Mouse (Mus musculus): ENCODE results near the gene Rtp3.

Rtp3 gene

GRCm38 (mm10) chr9:110946548-110947044 lies 43.8 kb downstream of the Rtp3 start:
- in situ Hi-C loops (cut with MboI, MseI), result no loop called here

- in situ Hi-C loops (cut with MboI, MseI), result no loop called here
Observed at GRCm38 (mm10) chr9:110945926-110946325, 44.5 kb downstream of the Rtp3 start, which contains the start of gene Tdgf1. Gene Tdgf1, minus strand, starts transcription at chr9:110946158.

GRCm38 (mm10) chr9:110945343-110945742 lies 45.0 kb downstream of the Rtp3 start:
- in situ Hi-C loops (cut with MboI, MseI), result no loop called here

GRCm38 (mm10) chr9:110944265-110944664 lies 46.1 kb downstream of the Rtp3 start:
- in situ Hi-C loops (cut with MboI, MseI), result no loop called here

- in situ Hi-C loops (cut with MboI, MseI), result no loop called here
Observed at GRCm38 (mm10) chr9:110937506-110938490, 52.6 kb downstream of the Rtp3 start.

GRCm38 (mm10) chr9:110935941-110936340 lies 54.4 kb downstream of the Rtp3 start:
- in situ Hi-C loops (cut with MboI, MseI), result no loop called here

All from T-helper 17 cell (primary cell).